Mouse (Mus musculus) thymus, adult 2 months (tissue): ENCODE measurements at regions not wholly inside any gene's neighbourhood (a gene's known extent, or its start where the extent isn't known, plus 50 kb on each side); places are given as distances from the start of the nearest gene placed in this dataset.

ENCODE experiments used
- DNase-seq: peaks from one replicate; pipeline ENCODE4 v3.0.0; 2021
- H3K27ac ChIP-seq: fragments of 200-500 bp; 2 replicates; pipeline ENCODE4 v1.5.1; 2012; ENCODE audit warnings: low read length, control low read depth; ENCODE audit not compliant: control insufficient read depth, insufficient read depth
- H3K27me3 ChIP-seq: fragments of 200-500 bp; 2 replicates; pipeline ENCODE4 v1.6.1; 2012; ENCODE audit warnings: mild to moderate bottlenecking, low read length, moderate library complexity, mixed read lengths; ENCODE audit not compliant: control insufficient read depth, insufficient read depth
- H3K36me3 ChIP-seq: fragments of 200-500 bp; 2 replicates; pipeline ENCODE4 v1.6.1; 2012; ENCODE audit warnings: mild to moderate bottlenecking, low read length, moderate library complexity; ENCODE audit not compliant: control insufficient read depth, insufficient read depth
- H3K4me1 ChIP-seq: fragments of 200-500 bp; replicated peaks from 2 replicates; pipeline ENCODE4 v1.6.1; 2012; ENCODE audit warnings: low read length; ENCODE audit not compliant: control insufficient read depth, insufficient read depth
- H3K4me3 ChIP-seq: fragments of 200-500 bp; 2 replicates; pipeline ENCODE4 v1.5.1; 2012; ENCODE audit warnings: mild to moderate bottlenecking, low read length, control low read depth, moderate library complexity; ENCODE audit not compliant: control insufficient read depth, insufficient read depth
- CTCF ChIP-seq: fragments of 200-500 bp; IDR thresholded peaks from 2 replicates; pipeline ENCODE4 v1.5.1; 2012; ENCODE audit warnings: mild to moderate bottlenecking, control low read depth, low read length, moderate library complexity, borderline replicate concordance; ENCODE audit not compliant: control insufficient read depth, poor library complexity, insufficient read depth; ENCODE audit errors: extremely low read depth
- POLR2A ChIP-seq: fragments of 200-500 bp; IDR thresholded peaks from 2 replicates; pipeline ENCODE4 v1.6.1; 2012; ENCODE audit warnings: mild to moderate bottlenecking, low read length, control low read depth, moderate library complexity; ENCODE audit not compliant: control insufficient read depth, poor library complexity, insufficient read depth; ENCODE audit errors: extremely low read depth
- WGBS: fragments of 180-500 bp; shearing (Covaris S2); methylation state at CpG from one replicate; pipeline ENCODE4 v1.1.7; 2018; 5-methylcytosine and 5-hydroxymethylcytosine counted together

- Histone ChIP-seq H3K4me3 (no peak overlapping the region), H3K27ac (no peak overlapping the region), H3K27me3 (no peaks in the 10 kb centered on the region), H3K4me1 (peaks cover 3% of the 10 kb centered on the region), H3K36me3 (no peaks in the 10 kb centered on the region)
- DNase-seq = no peak
- 93% methylated on average over 2 of the region's 2 CpGs for WGBS
- TF ChIP-seq POLR2A = no peak
- no peak for TF ChIP-seq CTCF
Observed at GRCm38 (mm10) chr10:19517093-19517492, 74.7 kb upstream of the Ifngr1 start.

- H3K4me3 ChIP-seq = no peak overlapping the region
- TF ChIP-seq CTCF (no peak), POLR2A (no peak)
- H3K27ac ChIP-seq = peak overlapping the region; percentile 18; the same call in 1 of the 2 replicates
- WGBS = 14% methylated on average over 6 of the region's 6 CpGs
- no peaks in the 10 kb centered on the region for H3K27me3 ChIP-seq
- H3K4me1 ChIP-seq = peaks cover 10% of the 10 kb centered on the region
- no peak for DNase-seq
- H3K36me3 ChIP-seq = no peaks in the 10 kb centered on the region
Observed at GRCm38 (mm10) chr10:19518763-19519162, 73.0 kb upstream of the Ifngr1 start.

GRCm38 (mm10) chr10:19522198-19522597 lies 69.6 kb upstream of the Ifngr1 start:
- Histone ChIP-seq H3K27me3 (no peaks in the 10 kb centered on the region), H3K27ac (peak overlapping the region; percentile 64), H3K36me3 (no peaks in the 10 kb centered on the region), H3K4me1 (peaks cover 14% of the 10 kb centered on the region), H3K4me3 (no peak overlapping the region)
- TF ChIP-seq CTCF (no peak), POLR2A (no peak)
- 4% methylated on average over 2 of the region's 2 CpGs for WGBS
- DNase-seq = peak; percentile 39

- no peaks in the 10 kb centered on the region for H3K27me3 ChIP-seq
- H3K4me3 ChIP-seq = no peak overlapping the region
- no peak overlapping the region for H3K27ac ChIP-seq
- peaks cover 24% of the 10 kb centered on the region for H3K4me1 ChIP-seq
- TF ChIP-seq CTCF = no peak
- TF ChIP-seq POLR2A = no peak
- no peaks in the 10 kb centered on the region for H3K36me3 ChIP-seq
- DNase-seq = no peak
Observed at GRCm38 (mm10) chr10:19525939-19526338, 65.8 kb upstream of the Ifngr1 start.

GRCm38 (mm10) chr10:19526353-19526752 lies 65.4 kb upstream of the Ifngr1 start:
- no peaks in the 10 kb centered on the region for H3K27me3 ChIP-seq
- WGBS = 20% methylated on average over 1 of the region's 1 CpGs
- H3K27ac ChIP-seq = no peak overlapping the region
- DNase-seq = no peak
- no peak overlapping the region for H3K4me3 ChIP-seq
- H3K4me1 ChIP-seq = peaks cover 24% of the 10 kb centered on the region
- no peaks in the 10 kb centered on the region for H3K36me3 ChIP-seq
- no peak for TF ChIP-seq POLR2A
- no peak for TF ChIP-seq CTCF

GRCm38 (mm10) chr10:19529655-19530054 lies 62.1 kb upstream of the Ifngr1 start:
- peak overlapping the region; percentile 97 for H3K27ac ChIP-seq
- H3K4me1 ChIP-seq = peaks cover 16% of the 10 kb centered on the region
- H3K27me3 ChIP-seq = no peaks in the 10 kb centered on the region
- no peak for DNase-seq
- WGBS = 57% methylated on average over 5 of the region's 5 CpGs
- H3K4me3 ChIP-seq = no peak overlapping the region
- no peak for TF ChIP-seq CTCF
- TF ChIP-seq POLR2A = no peak
- no peaks in the 10 kb centered on the region for H3K36me3 ChIP-seq

- H3K4me1 ChIP-seq = peaks cover 16% of the 10 kb centered on the region
- H3K27ac ChIP-seq = peak overlapping the region; percentile 97
- H3K36me3 ChIP-seq = no peaks in the 10 kb centered on the region
- no peak overlapping the region for H3K4me3 ChIP-seq
- DNase-seq = peak; percentile 55
- no peak for TF ChIP-seq POLR2A
- no peak for TF ChIP-seq CTCF
- no peaks in the 10 kb centered on the region for H3K27me3 ChIP-seq
- 9% methylated on average over 6 of the region's 6 CpGs for WGBS
Observed at GRCm38 (mm10) chr10:19530056-19530455, 61.7 kb upstream of the Ifngr1 start.
